Mouse (Mus musculus) heart, postnatal 36 days (tissue): Measurements from ENCODE around the gene Dlec1. TPM values are rescaled to one million over a fixed set of nuclear protein-coding genes. Genes with fewer than 3 reads are reported as not detected.

Experiments
- DNase-seq, 2 experiments: peaks; one replicate each; pipeline ENCODE4 v3.0.0; 2021 to 2022
- intact Hi-C: fragments of 180-260 bp; cut with DNase I; formaldehyde crosslinking; loops from one replicate; pipeline ENCODE4 v1.15.1; 2025
- total RNA-seq, 2 experiments: library from RNA; stranded (reverse); gene quantifications; 2 replicates each; pipeline ENCODE4 v1.2.3; 2021

Dlec1 gene
- total RNA-seq, 2 experiments from 2014 or later, result 0.14 to 0.31 TPM

- intact Hi-C loops, result no loop called here
- peak; percentile 87 to 90 for DNase-seq
Measured at GRCm38 (mm10) chr9:119088148-119088801, 14.0 kb upstream of the Dlec1 start.

- intact Hi-C loops, result no loop called here
- DNase-seq, result no peak
Measured at GRCm38 (mm10) chr9:119089437-119089836, 12.8 kb upstream of the Dlec1 start.

- no peak for DNase-seq
- intact Hi-C loops, result loop anchor here (10.0 kb wide), 2 partner anchors 474 to 1046 kb away; partner anchors contain the start of gene Azi2
Measured at GRCm38 (mm10) chr9:119090462-119090861, 11.8 kb upstream of the Dlec1 start.

GRCm38 (mm10) chr9:119091581-119092310 is 10.5 kb upstream of the Dlec1 start:
- intact Hi-C loops, result loop anchor here (10.0 kb wide), 2 partner anchors 473 to 1047 kb away; partner anchors contain the start of gene Azi2

GRCm38 (mm10) chr9:119092473-119093418 is 9.5 kb upstream of the Dlec1 start:
- peak; percentile 62 to 69 for DNase-seq
- intact Hi-C loops, result loop anchor here (10.0 kb wide), 2 partner anchors 472 to 1048 kb away; partner anchors contain the start of gene Azi2

More at GRCm38 (mm10) chr9:119091581-119092310, 10.5 kb upstream of the Dlec1 start:
- no peak for DNase-seq

- intact Hi-C loops, result loop anchor here (10.0 kb wide), 2 partner anchors 471 to 1049 kb away; partner anchors contain the start of gene Azi2
- peak; percentile 92 to 95 for DNase-seq
Measured at GRCm38 (mm10) chr9:119093419-119094295, 8.6 kb upstream of the Dlec1 start, which contains the start of gene Plcd1. Gene Plcd1 (minus strand): TSS chr9:119093502.

GRCm38 (mm10) chr9:119094462-119095109 is 7.7 kb upstream of the Dlec1 start:
- intact Hi-C loops, result loop anchor here (10.0 kb wide), 2 partner anchors 470 to 1050 kb away; partner anchors contain the start of gene Azi2
- DNase-seq, result no peak

- intact Hi-C loops, result no loop called here
- no peak for DNase-seq
Measured at GRCm38 (mm10) chr9:119100177-119100898, 1.9 kb upstream of the Dlec1 start.

GRCm38 (mm10) chr9:119102783-119103113 is 470 bp downstream of the Dlec1 start:
- DNase-seq, result no peak
- intact Hi-C loops, result no loop called here

- intact Hi-C loops, result no loop called here
- DNase-seq, result no peak
Measured at GRCm38 (mm10) chr9:119107566-119107965, 5.3 kb downstream of the Dlec1 start.

- intact Hi-C loops, result no loop called here
Measured at GRCm38 (mm10) chr9:119109685-119110353, 7.5 kb downstream of the Dlec1 start.

GRCm38 (mm10) chr9:119110640-119111039 is 8.4 kb downstream of the Dlec1 start:
- DNase-seq, result no peak

More at GRCm38 (mm10) chr9:119109685-119110353, 7.5 kb downstream of the Dlec1 start:
- DNase-seq, result no peak

GRCm38 (mm10) chr9:119114911-119115310 is 12.6 kb downstream of the Dlec1 start:
- DNase-seq, result no peak
- intact Hi-C loops, result no loop called here

More at GRCm38 (mm10) chr9:119110640-119111039, 8.4 kb downstream of the Dlec1 start:
- intact Hi-C loops, result no loop called here

GRCm38 (mm10) chr9:119119409-119120167 is 17.3 kb downstream of the Dlec1 start:
- intact Hi-C loops, result no loop called here
- DNase-seq, result no peak

- DNase-seq, result no peak
- intact Hi-C loops, result no loop called here
Measured at GRCm38 (mm10) chr9:119120168-119120560, 17.9 kb downstream of the Dlec1 start.

- DNase-seq, result no peak
- intact Hi-C loops, result no loop called here
Measured at GRCm38 (mm10) chr9:119122596-119123369, 20.5 kb downstream of the Dlec1 start.
